Mouse (Mus musculus): ENCODE data around the gene Pgm1.

DNA sequence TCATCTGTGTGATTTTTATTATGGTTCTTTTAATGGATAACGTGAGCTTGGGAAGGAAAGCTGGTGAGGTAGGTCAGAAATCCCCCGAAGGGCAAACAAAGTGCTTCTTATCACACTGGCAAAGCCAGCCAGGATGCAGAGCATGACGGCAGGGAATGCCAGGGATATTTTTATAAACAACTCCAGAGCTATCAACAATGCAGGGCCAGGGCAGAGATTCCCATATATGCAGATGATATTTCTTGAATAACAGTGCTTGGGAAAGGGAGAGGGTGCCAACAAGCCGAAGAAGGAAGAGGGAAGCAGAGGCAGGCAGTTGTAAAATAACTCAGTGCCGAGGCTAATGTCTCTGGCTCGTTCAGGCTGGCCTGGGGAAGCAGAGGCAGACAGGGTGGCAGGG is 102.1 kb downstream of the Pgm1 start:
- no peak for TF ChIP-seq POLR2A (IDR thresholded peaks at IDR 0.05; ENCODE audit: insufficient read length, low read depth)
- no peak for TF ChIP-seq POLR2AphosphoS2 (IDR thresholded peaks at IDR 0.05; ENCODE audit: insufficient read length, low read depth)
- TF ChIP-seq TCF3 (IDR thresholded peaks at IDR 0.05; ENCODE audit: insufficient read length, low read depth), result no peak
- no peak for TF ChIP-seq TCF12 (IDR thresholded peaks at IDR 0.05; ENCODE audit: insufficient read depth, poor library complexity, severe bottlenecking)
- TF ChIP-seq MAX (IDR thresholded peaks at IDR 0.05; ENCODE audit: low read depth), result no peak
- no peak for TF ChIP-seq MYOD1 (IDR thresholded peaks at IDR 0.05; ENCODE audit: control insufficient read depth in 1 of 3, insufficient read length in 2 of 3, low read depth in 2 of 3)
- no peak for TF ChIP-seq CEBPB (IDR thresholded peaks at IDR 0.05; ENCODE audit: insufficient read depth, poor library complexity, severe bottlenecking)
- TF ChIP-seq E2F4 (IDR thresholded peaks at IDR 0.05; ENCODE audit: insufficient read depth), result no peak
- TF ChIP-seq REST (IDR thresholded peaks at IDR 0.05; ENCODE audit: insufficient read depth, insufficient read length), result no peak
- TF ChIP-seq USF1 (IDR thresholded peaks at IDR 0.05; ENCODE audit: low read depth), result no peak
- TF ChIP-seq MYOG (IDR thresholded peaks at IDR 0.05; ENCODE audit: control insufficient read depth in 1 of 3, insufficient read depth in 1 of 3, insufficient read length in 2 of 3, low read depth in 2 of 3), result no peak
- TF ChIP-seq SRF (IDR thresholded peaks at IDR 0.05; ENCODE audit: control insufficient read depth, insufficient read length, low read depth), result no peak
